Mouse (Mus musculus) left cerebral cortex, postnatal 36 days (tissue): Measurements from ENCODE around the gene Gnb1. TPM values are rescaled to one million over a fixed set of nuclear protein-coding genes. Genes with fewer than 3 reads are reported as not detected.
"Not testable (repeated sequence)": the region's sequence is repeated elsewhere in the genome, so short reads cannot be mapped to it uniquely, and the experiment has no call there.

Source experiments
- DNase-seq, 2 experiments: peaks; one replicate each; pipeline ENCODE4 v3.0.0; 2021 to 2022; ENCODE audit warnings: low spot score in 2 of 2, mixed read lengths in 1 of 2
- intact Hi-C: fragments of 180-260 bp; cut with DNase I; formaldehyde crosslinking; loops from one replicate; pipeline ENCODE4 v1.15.1; 2025
- total RNA-seq, 2 experiments: library from RNA; stranded (reverse); gene quantifications; 2 replicates each; pipeline ENCODE4 v1.2.3; 2021

Gene Gnb1
- 100 to 1,000 TPM; 857 to 949 TPM for total RNA-seq

DNA sequence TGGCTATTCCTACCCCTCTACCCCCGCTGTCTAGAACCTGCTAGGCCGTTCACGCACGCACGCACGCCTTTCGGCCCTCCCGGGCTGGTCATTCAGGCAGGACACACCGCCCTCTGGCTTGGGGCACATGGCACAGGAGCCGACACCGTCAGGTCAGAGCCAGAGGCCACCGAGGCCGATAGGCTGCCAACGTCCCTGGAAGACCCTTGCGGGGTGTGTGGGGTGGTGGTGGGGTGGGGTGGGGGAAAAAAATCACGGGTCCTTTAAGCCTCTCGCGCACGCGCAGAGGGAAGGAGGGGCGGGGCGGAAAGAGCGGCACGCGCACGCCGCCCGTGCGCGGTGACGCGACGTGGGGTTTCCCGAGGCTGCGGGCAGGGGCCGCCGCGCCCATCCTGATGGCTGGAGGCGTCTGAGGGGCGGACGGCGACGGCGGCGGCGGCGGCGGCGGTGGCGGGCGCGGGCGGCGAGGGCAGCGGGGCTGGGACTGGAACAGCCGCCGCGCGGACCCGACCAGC is at the start of gene Gnb1:
TSS of gene Gnb1 (plus strand) at position 372 of the 515 bp plus-strand sequence.
- peak; percentile 88 to 94 for DNase-seq
- intact Hi-C loops, result loop anchor here (2.0 kb wide), 1 partner anchor 74 kb away; no protein-coding TSS in a partner anchor

GRCm38 (mm10) chr4:155442808-155443207 is 48.4 kb upstream of the Gnb1 start:
- DNase-seq, result no peak
- intact Hi-C loops, result no loop called here

GRCm38 (mm10) chr4:155451597-155451996 is 39.6 kb upstream of the Gnb1 start:
- intact Hi-C loops, result no loop called here
- no peak for DNase-seq

DNA sequence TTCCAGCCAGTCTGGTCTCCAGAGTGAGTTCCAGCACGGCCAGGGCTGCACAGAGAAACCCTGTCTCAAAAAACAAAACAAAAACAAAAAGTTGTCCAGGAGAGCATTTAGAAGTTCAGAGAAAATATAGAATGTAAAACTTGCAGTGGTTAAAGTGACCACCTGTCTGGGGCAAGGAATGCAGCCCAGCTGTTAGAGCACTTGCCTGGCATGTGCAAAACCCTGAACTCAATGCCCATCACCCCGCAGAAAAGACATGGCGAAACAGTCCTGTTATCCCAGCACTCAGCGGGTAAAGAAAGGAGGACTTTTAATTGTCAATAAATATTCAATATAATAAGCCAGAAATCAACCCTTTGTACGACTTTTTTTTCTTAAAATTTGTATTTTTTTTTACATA is 32.6 kb upstream of the Gnb1 start:
- DNase-seq, result no peak
- intact Hi-C loops, result no loop called here

DNA sequence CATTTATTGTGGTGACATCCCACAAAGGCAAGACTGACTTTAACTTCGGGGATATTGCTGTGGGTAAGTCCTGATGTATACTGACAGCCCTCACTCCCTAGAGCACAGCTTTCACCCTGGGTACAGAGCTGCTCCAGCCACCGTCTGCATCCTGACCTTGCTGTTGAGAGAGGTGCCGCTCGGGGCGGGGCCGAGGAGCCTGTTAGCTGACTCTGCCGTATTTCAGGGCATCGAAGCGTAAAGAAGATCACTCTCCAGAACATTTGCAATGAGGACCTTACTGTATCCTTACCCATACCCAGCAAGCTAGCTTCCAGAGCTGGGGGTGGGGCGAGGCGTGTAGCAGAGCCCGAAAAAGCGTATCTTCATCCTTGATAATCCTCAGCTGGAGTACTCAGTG is 28.1 kb upstream of the Gnb1 start:
- no peak for DNase-seq
- intact Hi-C loops, result no loop called here

DNA sequence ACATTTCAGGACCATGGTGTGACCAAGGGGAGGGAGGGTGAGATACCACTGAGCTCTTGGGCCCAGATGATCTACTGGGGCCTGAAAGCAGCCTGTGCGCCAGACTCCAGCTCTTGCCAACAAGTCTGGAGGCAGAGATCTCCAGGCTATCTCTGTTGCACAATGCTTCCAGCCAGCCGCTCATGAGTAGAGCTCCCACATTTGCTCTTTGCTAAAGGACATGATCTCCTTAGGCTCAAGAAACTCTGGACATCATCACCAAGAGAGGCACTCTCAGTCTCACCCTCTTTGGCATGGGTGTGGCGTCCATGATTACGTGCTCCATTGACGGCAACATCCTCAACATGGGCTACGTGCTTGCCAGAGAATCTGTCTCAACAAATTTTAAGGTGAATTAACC is 27.6 kb upstream of the Gnb1 start:
- intact Hi-C loops, result no loop called here
- DNase-seq, result no peak

DNA sequence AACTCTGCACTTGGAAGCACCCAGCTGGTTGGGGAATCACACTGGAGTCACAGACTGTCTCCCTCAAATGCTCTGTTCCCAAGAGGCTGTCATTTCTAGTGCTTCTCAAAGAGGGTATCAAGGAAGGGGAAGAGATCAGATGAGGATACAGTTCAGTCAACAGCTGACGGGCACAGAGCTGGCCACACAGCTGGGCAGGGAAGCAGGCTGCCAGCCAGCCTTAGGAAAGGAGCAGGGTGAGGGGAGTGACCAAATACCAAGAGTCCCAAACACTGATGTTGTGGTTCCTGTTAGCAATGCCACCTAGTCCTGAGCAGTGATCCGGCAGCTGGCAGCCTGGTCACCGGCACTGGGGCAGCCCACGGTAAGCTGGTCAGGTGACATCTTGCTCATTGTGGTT is 27.1 kb upstream of the Gnb1 start:
- DNase-seq, result no peak
- intact Hi-C loops, result no loop called here

- no peak for DNase-seq
- intact Hi-C loops, result no loop called here
Observed at GRCm38 (mm10) chr4:155465607-155466006, 25.6 kb upstream of the Gnb1 start.

- intact Hi-C loops, result no loop called here
- DNase-seq, result no peak
Observed at GRCm38 (mm10) chr4:155466080-155466479, 25.1 kb upstream of the Gnb1 start.

GRCm38 (mm10) chr4:155467237-155468010 is 23.7 kb upstream of the Gnb1 start:
- DNase-seq, result no peak
- intact Hi-C loops, result no loop called here

GRCm38 (mm10) chr4:155468952-155469351 is 22.2 kb upstream of the Gnb1 start, which contains the start of gene Tmem52:
Gene Tmem52 (plus strand): TSS chr4:155469114.
- DNase-seq, result no peak
- intact Hi-C loops, result no loop called here

GRCm38 (mm10) chr4:155469590-155470262 is 21.4 kb upstream of the Gnb1 start:
- DNase-seq, result peak; percentile 25 to 32
- intact Hi-C loops, result no loop called here

DNA sequence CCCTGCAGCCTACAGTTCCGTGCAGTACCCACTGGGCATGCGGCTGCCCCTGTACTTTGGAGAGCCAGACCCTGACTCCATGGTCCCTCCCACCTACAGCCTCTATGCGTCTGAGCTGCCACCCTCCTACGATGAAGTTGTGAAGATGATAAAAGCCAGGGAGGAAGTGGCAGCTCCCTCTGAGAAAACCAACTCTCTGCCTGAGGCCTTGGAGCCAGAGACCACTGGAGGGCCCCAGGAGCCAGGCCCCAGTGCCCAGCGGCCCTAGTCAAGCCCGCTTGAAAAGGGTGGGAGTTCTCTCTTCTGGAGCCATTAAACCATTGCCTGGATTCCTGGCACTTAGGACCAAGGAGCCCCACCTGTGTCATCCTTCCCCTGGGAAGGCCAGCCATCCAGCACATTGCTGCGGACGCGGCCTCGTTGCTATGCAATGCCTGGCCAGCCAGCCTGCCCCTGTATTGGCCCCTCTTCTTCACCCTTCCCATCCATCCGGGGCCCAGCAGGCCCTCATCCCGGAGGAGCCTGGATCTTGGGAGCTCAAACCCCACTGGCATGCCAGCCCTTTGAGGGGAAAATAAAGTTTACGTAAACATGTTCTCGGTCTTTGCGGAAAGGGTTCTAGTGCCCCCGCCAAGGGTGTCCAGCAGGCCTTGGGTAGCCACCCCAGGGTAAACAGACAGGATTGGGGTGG is 20.8 kb upstream of the Gnb1 start:
- DNase-seq, result no peak
- intact Hi-C loops, result no loop called here

- DNase-seq, result no peak
- intact Hi-C loops, result no loop called here
Observed at GRCm38 (mm10) chr4:155470997-155471396, 20.2 kb upstream of the Gnb1 start.

DNA sequence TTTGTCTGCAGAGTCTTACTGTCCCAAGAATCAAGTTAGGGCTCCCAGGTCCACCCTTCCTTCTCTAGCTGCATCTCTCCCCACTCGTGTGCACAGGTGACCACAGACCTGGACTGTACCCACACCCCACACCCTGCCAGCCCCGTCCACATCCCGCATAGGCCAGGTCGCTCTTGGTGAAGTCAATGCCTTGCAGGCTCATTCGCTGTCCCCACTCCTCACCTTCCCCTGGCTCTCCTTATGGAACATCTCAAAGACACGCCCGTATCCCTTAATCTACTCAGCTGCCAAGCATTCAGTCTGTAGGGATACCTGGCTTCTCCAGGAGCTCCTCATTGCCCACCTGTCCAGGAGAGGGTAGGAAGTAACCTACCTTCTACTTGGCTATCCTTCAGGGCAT is 19.8 kb upstream of the Gnb1 start:
- intact Hi-C loops, result no loop called here
- DNase-seq, result no peak

GRCm38 (mm10) chr4:155472716-155473290 is 18.4 kb upstream of the Gnb1 start:
- no peak for DNase-seq
- intact Hi-C loops, result no loop called here

- intact Hi-C loops, result no loop called here
- DNase-seq, result no peak
Observed at GRCm38 (mm10) chr4:155473319-155473718, 17.8 kb upstream of the Gnb1 start.

- intact Hi-C loops, DNase-seq: not testable (repeated sequence)
Observed at GRCm38 (mm10) chr4:155473796-155474195, 17.4 kb upstream of the Gnb1 start.

DNA sequence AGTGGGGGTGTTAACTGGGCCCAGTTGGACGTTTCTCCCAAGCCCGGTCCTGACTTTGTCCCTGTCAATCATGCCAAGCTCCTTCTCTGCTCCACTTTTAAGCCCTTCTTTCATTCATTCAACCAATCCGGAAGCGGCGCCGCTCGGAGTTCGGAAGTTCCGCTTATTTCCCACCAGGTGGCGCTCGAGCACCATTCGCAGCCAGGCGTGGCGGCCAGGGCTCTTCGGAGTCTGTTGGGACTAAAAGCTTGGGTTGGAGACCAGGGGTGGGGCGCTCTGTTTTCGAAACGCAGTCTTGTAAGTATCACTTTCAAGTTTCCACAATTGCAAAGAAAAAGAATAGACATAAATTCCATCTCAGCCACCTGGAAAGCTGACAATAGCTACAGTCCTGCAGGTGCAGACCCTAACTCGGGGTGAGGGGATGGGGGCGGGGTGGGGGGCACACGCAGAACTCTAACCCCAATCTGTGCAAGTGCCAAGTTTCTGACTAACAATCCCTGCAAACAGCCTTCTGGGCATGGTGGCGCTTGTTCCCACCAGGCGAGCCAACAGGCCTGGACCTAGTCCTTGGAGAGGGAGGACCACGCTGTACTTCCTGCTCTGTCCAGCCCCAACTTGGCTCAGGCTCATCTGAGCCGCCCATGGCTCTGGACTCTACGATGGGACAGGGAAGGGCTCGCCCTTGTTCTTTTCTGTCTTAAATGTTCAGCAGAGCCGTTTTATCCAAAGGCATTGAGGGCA is 9.6 kb upstream of the Gnb1 start:
- peak; percentile 70 to 73 for DNase-seq

More for the DNA sequence above, 9.6 kb upstream of the Gnb1 start:
- intact Hi-C loops, result loop anchor here (1.0 to 5.0 kb wide), 3 partner anchors 87 to 114 kb away; no protein-coding TSS in a partner anchor
